Mouse (Mus musculus) embryonic facial prominence, embryonic 12.5 days (tissue): ENCODE data around the gene Gm49361. TPM values are rescaled to one million over a fixed set of nuclear protein-coding genes. Genes with fewer than 3 reads are reported as not detected.

Experiments
- ATAC-seq: fragments of 200-750 bp; cut with Nextera tagmentation; 2 replicates; pipeline ENCODE4 v1.8.0; 2017; ENCODE audit not compliant: insufficient number of reproducible peaks, insufficient read depth, low FRiP score, low TSS enrichment
- H3K27ac ChIP-seq: fragments of 300-500 bp; sonication (generic); 2 replicates; pipeline ENCODE4 v1.5.1; 2016; ENCODE audit warnings: mild to moderate bottlenecking
- H3K27me3 ChIP-seq: fragments of 300-500 bp; sonication (generic); 2 replicates; pipeline ENCODE4 v1.6.1; 2016; ENCODE audit warnings: mild to moderate bottlenecking, moderate library complexity
- H3K36me3 ChIP-seq: fragments of 300-500 bp; sonication (generic); 2 replicates; pipeline ENCODE4 v1.6.1; 2016; ENCODE audit warnings: mild to moderate bottlenecking
- H3K4me1 ChIP-seq: fragments of 300-500 bp; sonication (generic); 2 replicates; pipeline ENCODE4 v1.6.1; 2016
- H3K4me2 ChIP-seq: fragments of 300-500 bp; sonication (generic); replicated peaks from 2 replicates; pipeline ENCODE4 v1.6.1; 2016; ENCODE audit warnings: mild to moderate bottlenecking, moderate library complexity
- H3K4me3 ChIP-seq: fragments of 300-500 bp; sonication (generic); 2 replicates; pipeline ENCODE4 v1.5.1; 2016; ENCODE audit warnings: mild to moderate bottlenecking
- H3K9ac ChIP-seq: fragments of 300-500 bp; sonication (generic); 2 replicates; pipeline ENCODE4 v1.6.1; 2016; ENCODE audit warnings: mild to moderate bottlenecking, moderate library complexity
- H3K9me3 ChIP-seq: fragments of 300-500 bp; sonication (generic); 2 replicates; pipeline ENCODE4 v1.6.1; 2016; ENCODE audit warnings: mild to moderate bottlenecking, moderate library complexity
- WGBS: fragments of 180-500 bp; shearing (Covaris S2); methylation state at CpG from one replicate; pipeline ENCODE4 v1.1.7; 2016; 5-methylcytosine and 5-hydroxymethylcytosine counted together
- polyA plus RNA-seq: library from polyadenylated mRNA; unstranded; fragments of >200 nt; fragmentation: Nextera tagmentation; extraction: Ambion mirVana; gene quantifications from 2 replicates; pipeline ENCODE4 v1.2.1, GENCODE M21; 2016

The Gm49361 gene
- polyA plus RNA-seq, 1 experiment from 2014 or later = not detected

DNA sequence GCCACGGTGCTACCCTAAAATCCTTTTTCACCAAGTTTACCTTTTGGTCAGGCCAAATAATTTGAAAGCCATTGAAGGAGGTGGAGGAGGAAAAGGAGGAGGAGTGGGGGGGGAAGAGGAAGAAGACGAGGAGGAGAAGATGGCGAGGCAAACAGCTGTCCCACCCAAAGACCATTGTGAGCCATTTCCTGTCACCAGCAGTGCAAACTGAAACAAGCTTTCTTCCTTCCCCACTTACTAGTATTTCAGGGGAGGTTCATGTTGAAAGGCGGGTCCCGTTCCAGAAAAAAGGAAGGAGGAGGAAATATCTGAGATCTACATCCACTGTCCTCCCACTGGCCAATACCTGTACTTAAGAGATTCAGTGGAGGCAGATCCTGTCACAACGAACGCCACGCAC is 16.5 kb downstream of the Gm49361 start:
- Histone ChIP-seq H3K9ac (no peak overlapping the region), H3K4me1 (peaks cover 20% of the 10 kb centered on the region), H3K4me3 (no peak overlapping the region), H3K27me3 (no peaks in the 10 kb centered on the region), H3K4me2 (no peak overlapping the region), H3K9me3 (no peaks in the 10 kb centered on the region), H3K27ac (no peak overlapping the region), H3K36me3 (peaks cover 36% of the 10 kb centered on the region)
- WGBS = 80% methylated on average over 8 of the region's 8 CpGs
- ATAC-seq = no peak

DNA sequence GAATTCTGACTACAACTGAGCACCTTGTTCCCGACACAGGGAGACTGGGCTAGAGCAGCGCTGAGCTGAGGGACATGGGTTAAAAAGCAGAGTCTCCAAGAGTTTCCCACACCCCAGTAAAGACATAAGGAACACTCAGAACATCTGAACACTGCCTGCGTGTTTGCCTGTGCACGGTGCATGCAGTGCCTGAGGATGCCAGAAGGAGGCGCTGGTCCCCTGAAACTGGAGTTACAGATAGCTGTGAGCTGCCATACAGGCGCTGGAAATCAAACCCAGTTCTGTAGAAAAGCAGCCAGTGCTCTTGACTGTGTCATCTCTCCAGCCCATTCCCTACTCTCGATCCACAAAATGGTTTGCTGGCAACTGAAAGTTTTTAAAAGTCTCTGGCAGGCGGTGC is 19.7 kb downstream of the Gm49361 start:
- Histone ChIP-seq H3K9me3 (no peaks in the 10 kb centered on the region), H3K4me2 (no peak overlapping the region), H3K36me3 (peaks cover 46% of the 10 kb centered on the region), H3K27me3 (no peaks in the 10 kb centered on the region), H3K9ac (no peak overlapping the region), H3K4me1 (peaks cover 9% of the 10 kb centered on the region), H3K27ac (no peak overlapping the region), H3K4me3 (no peak overlapping the region)
- no peak for ATAC-seq
- 78% methylated on average over 8 of the region's 8 CpGs for WGBS

DNA sequence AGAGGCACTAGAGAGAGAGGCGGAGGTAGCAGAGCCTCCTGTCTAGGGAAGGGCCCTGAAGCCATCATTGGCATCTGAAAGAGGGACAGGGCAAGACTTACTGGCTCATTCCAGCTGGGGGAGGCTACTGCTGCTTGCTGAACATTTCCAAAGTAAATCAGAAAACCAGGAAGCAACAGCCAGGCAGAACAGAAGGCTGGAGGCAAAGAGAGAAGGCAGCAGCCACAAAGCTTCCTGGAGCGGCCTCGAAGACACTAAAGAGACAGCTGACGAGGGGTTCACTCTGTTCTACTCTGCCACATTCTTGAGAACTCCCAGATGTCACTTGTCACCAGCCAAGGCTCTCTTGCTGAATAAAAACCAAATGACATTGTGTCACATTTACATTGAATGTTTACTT is 21.4 kb downstream of the Gm49361 start:
- no peak overlapping the region for H3K9ac ChIP-seq
- H3K4me1 ChIP-seq = no peaks in the 10 kb centered on the region
- no peak overlapping the region for H3K27ac ChIP-seq
- peaks cover 39% of the 10 kb centered on the region for H3K36me3 ChIP-seq
- ATAC-seq = no peak
- no peaks in the 10 kb centered on the region for H3K27me3 ChIP-seq
- no peak overlapping the region for H3K4me3 ChIP-seq
- WGBS = 74% methylated on average over 4 of the region's 4 CpGs
- H3K9me3 ChIP-seq = no peaks in the 10 kb centered on the region
- H3K4me2 ChIP-seq = no peak overlapping the region

DNA sequence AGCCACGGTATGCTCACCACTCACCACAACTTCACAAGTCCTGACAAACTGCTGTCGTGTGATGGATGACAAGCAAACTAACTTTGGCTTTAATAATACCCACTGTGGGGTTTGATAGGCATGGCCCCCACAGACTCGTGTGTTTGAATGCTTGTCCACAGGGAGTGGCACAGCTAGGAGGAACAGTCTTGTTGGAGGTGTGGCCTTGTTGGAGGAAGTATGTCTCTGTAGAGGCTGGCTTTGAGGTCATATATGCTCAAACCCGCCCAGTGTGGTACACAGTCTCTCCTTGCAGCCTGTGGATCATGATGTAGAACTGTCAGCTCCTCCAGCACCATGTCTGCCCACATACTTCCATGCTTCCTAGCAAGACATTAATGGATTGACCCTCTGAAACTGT is 27.7 kb downstream of the Gm49361 start:
- H3K36me3 ChIP-seq = peaks cover 35% of the 10 kb centered on the region
- WGBS = 87% methylated on average over 4 of the region's 4 CpGs
- H3K9ac ChIP-seq = no peak overlapping the region
- H3K27me3 ChIP-seq = no peaks in the 10 kb centered on the region
- no peak overlapping the region for H3K4me3 ChIP-seq
- ATAC-seq = no peak
- no peaks in the 10 kb centered on the region for H3K4me1 ChIP-seq
- H3K27ac ChIP-seq = no peak overlapping the region
- no peaks in the 10 kb centered on the region for H3K9me3 ChIP-seq
- H3K4me2 ChIP-seq = no peak overlapping the region

DNA sequence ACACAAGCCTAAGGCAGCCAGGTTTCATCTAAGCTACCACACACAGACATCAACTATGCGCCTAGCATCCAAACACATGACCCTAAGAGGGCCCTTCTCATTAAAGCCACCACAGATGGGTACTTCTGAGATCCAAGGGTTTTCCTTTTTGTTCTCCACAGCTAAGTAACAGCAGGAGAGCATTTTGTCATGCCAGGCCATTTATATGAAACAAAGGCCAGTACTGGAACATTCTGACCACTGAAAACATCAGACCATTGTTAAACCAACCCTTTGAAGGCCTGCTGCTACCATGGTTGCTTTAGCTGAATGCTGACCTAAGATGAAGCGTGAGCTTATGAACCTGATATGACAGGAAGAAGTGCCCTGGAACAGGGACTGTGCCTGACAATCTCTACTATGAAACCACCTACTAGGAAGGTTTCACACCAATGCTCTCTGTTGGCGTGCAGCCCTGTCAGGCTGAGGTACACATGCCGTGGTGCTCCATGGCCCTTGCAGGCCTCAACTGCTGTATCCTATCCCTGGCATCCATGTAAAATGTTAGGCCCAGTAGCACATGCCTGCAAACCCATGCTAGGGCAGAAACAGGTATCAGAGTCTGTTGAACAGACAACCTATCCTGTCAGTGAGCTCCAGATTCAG is 29.2 kb downstream of the Gm49361 start:
- no peak overlapping the region for H3K9ac ChIP-seq
- H3K27me3 ChIP-seq = no peaks in the 10 kb centered on the region
- ATAC-seq = no peak
- peaks cover 27% of the 10 kb centered on the region for H3K36me3 ChIP-seq
- H3K27ac ChIP-seq = no peak overlapping the region
- H3K4me1 ChIP-seq = no peaks in the 10 kb centered on the region
- H3K4me3 ChIP-seq = no peak overlapping the region
- no peaks in the 10 kb centered on the region for H3K9me3 ChIP-seq
- H3K4me2 ChIP-seq = no peak overlapping the region
- WGBS = 93% methylated on average over 4 of the region's 4 CpGs

DNA sequence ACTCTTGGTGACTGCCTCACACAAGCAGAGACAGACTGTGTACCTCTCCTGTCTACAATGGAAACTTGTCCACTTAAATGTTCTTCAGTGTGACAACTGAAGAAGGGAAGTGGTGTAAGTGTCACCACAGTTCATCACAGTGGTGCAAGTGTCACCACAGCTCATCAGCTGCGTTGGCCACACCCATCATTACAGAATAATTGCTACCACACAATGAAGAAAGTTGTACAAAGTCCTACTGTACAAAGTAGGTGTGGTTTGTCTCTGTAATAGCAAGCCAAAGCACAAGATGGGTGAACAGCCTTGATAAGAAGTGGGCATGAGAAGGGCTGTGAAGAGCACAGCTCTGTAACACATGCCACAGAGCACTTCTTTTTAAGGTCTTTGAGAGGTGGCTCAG is 33.0 kb downstream of the Gm49361 start:
- no peak for ATAC-seq
- no peaks in the 10 kb centered on the region for H3K9me3 ChIP-seq
- no peak overlapping the region for H3K4me2 ChIP-seq
- no peaks in the 10 kb centered on the region for H3K27me3 ChIP-seq
- WGBS = 96% methylated on average over 1 of the region's 1 CpGs
- no peak overlapping the region for H3K27ac ChIP-seq
- no peak overlapping the region for H3K9ac ChIP-seq
- H3K4me3 ChIP-seq = no peak overlapping the region
- H3K36me3 ChIP-seq = peaks cover 20% of the 10 kb centered on the region
- peaks cover under 1% of the 10 kb centered on the region; the same call in 1 of the 2 replicates for H3K4me1 ChIP-seq

DNA sequence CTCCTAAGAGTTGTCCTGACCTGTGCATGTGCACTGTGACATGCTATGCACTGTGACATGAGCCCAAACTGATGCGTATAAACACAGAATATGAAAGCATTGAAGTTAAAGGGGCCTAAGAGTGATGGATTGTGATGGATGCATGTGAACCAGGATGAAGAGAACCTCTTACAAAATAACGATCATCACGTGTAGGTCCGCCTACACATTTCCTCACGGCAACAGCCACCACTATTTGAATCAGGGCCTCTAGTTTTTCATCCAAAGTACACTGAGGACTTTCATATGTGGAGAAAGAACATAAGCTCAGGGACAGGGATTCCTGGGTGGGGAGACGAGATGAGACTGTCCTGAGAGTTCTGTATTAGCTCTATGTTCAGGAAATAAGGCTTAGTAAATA is 34.8 kb downstream of the Gm49361 start:
- ATAC-seq = no peak
- H3K9ac ChIP-seq = no peak overlapping the region
- WGBS = 81% methylated on average over 6 of the region's 6 CpGs
- H3K4me1 ChIP-seq = peaks cover 12% of the 10 kb centered on the region
- H3K36me3 ChIP-seq = peaks cover 10% of the 10 kb centered on the region; the same call in 1 of the 2 replicates
- no peak overlapping the region for H3K4me3 ChIP-seq
- no peaks in the 10 kb centered on the region for H3K9me3 ChIP-seq
- no peak overlapping the region for H3K4me2 ChIP-seq
- no peaks in the 10 kb centered on the region for H3K27me3 ChIP-seq
- H3K27ac ChIP-seq = no peak overlapping the region

DNA sequence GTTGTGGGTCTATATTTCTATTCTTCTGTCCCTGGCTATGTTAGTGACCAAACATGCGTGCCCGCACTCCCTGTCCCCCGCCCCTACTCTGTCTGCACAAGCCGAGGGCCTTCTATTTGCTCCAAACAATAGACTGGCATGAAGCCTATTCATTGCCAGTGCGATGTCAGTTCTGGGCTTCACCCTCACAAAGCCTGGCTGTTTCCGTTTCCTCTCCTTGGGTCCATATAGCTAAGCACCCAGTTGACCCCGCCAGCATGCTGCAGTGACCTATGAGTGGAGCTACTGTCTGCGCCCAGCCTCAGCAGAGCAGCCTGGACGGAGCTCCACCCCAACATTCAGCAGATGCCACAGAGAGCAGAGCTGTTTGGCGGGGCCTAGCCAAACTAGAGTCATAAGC is 36.7 kb downstream of the Gm49361 start:
- H3K4me3 ChIP-seq = no peak overlapping the region
- no peak for ATAC-seq
- H3K27ac ChIP-seq = no peak overlapping the region
- WGBS = 66% methylated on average over 10 of the region's 10 CpGs
- H3K27me3 ChIP-seq = no peaks in the 10 kb centered on the region
- peaks cover 12% of the 10 kb centered on the region for H3K4me1 ChIP-seq
- peaks cover 20% of the 10 kb centered on the region for H3K36me3 ChIP-seq
- H3K9me3 ChIP-seq = no peaks in the 10 kb centered on the region
- H3K4me2 ChIP-seq = no peak overlapping the region
- no peak overlapping the region for H3K9ac ChIP-seq

DNA sequence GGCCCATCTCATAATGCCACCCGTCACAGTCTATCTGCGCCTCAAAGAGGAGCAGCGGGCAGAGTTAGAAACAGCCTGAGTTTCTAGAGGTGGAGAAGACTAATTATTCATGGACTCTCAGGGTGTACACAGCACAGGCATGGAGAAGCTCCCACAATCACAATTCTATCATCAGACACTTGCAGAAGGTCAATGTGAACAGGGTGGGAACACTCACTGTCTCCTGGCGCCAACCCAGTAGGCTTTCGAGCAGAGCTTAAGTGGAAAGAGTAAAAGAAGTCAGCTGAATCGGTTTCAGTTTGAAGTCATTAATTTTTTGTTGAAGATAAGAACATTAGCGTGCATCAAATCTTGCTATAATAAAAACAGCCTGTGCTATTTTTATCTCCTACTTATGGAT is 37.3 kb downstream of the Gm49361 start:
- H3K36me3 ChIP-seq = peaks cover 21% of the 10 kb centered on the region
- no peak overlapping the region for H3K9ac ChIP-seq
- ATAC-seq = no peak
- H3K9me3 ChIP-seq = no peaks in the 10 kb centered on the region
- H3K27me3 ChIP-seq = no peaks in the 10 kb centered on the region
- no peak overlapping the region for H3K4me3 ChIP-seq
- no peak overlapping the region for H3K27ac ChIP-seq
- WGBS = 87% methylated on average over 7 of the region's 7 CpGs
- H3K4me1 ChIP-seq = peaks cover 12% of the 10 kb centered on the region
- no peak overlapping the region for H3K4me2 ChIP-seq

DNA sequence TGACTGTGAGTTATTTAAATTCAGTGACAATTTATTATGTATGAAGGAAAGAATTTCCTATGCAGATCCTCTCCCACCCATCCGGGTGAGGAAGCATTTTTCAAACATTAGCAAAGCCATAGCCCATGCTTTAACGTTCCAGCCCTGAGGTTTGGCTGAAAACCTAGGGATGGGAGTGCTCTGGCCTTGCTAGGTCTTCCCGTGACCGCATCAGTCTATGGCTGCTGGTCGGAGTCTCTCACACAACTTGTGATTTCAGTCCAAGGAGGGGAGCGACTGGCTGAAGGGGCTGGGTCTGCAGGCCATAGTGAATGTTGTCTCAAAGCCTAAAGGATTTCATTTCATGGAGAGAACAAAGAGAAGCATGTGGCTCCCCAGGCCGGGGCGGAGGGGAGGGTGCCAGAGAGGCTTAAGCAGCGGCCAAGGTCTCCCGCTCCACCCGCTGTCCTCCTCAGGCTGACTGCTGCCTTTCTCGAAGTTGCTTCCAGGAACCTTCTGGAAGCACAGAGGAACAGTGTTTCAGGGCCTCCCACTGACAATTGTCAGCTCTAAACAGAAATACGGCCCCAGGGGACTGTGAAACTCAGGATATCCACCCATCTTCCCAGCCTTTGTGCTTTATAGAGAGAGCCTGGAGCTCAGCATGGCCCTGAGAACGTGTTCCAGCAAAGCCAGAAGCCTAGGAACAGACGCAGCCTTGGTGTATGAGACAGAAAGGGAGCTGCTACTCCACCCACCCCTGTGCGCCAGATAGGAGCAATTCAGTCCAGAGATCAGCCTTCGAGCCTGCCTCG is 38.6 kb downstream of the Gm49361 start:
- H3K4me2 ChIP-seq = no peak overlapping the region
- peaks cover 25% of the 10 kb centered on the region for H3K36me3 ChIP-seq
- H3K27ac ChIP-seq = peak overlapping the region; percentile 60
- WGBS = 50% methylated on average over 18 of the region's 18 CpGs
- H3K9ac ChIP-seq = no peak overlapping the region; the same call in 1 of the 2 replicates
- no peaks in the 10 kb centered on the region for H3K9me3 ChIP-seq
- no peak for ATAC-seq
- no peaks in the 10 kb centered on the region for H3K27me3 ChIP-seq
- H3K4me1 ChIP-seq = peaks cover 12% of the 10 kb centered on the region
- no peak overlapping the region for H3K4me3 ChIP-seq

DNA sequence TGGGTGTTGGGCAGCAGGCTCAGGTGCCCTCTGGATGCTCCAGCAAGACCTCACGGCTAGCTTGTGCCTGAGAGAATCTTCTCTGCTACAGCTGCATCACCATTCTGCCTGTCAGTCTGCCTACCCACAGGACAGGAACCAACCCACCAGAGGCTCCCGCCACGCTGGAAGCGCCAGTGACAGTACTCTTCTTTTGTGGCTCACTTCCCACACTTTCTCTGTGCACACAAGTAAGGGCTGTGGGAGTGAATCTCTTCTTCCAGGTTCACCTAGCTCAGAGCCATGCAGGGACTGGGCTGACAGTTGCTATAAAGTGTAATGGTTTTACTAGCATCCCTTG is 39.2 kb downstream of the Gm49361 start:
- H3K9ac ChIP-seq = no peak overlapping the region
- no peaks in the 10 kb centered on the region for H3K9me3 ChIP-seq
- no peak overlapping the region for H3K27ac ChIP-seq
- peaks cover 16% of the 10 kb centered on the region for H3K4me1 ChIP-seq
- no peak for ATAC-seq
- H3K36me3 ChIP-seq = peaks cover 25% of the 10 kb centered on the region
- no peaks in the 10 kb centered on the region for H3K27me3 ChIP-seq
- 80% methylated on average over 4 of the region's 4 CpGs for WGBS
- no peak overlapping the region for H3K4me3 ChIP-seq
- no peak overlapping the region for H3K4me2 ChIP-seq

DNA sequence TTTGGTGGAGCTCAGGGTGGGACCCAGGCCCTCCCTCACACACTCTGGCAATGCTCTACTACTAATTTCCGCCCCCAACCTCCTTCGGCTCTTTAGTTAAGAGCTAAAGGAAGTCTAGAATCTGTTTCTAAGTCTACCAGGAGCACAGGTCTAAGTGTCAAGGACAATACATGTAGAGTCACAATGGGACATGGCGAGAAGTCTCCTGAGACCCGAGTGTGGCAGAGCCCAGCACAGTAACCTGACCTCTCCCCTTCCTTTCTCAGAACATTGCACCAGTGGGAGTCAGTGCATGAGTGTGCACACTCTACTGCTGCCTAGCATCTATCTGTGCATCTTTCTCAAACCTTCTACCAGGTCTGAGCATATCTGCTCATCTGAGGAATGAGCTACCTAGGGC is 40.1 kb downstream of the Gm49361 start:
- no peak overlapping the region for H3K4me2 ChIP-seq
- no peak for ATAC-seq
- H3K9ac ChIP-seq = no peak overlapping the region
- peaks cover 16% of the 10 kb centered on the region for H3K4me1 ChIP-seq
- H3K36me3 ChIP-seq = peaks cover 25% of the 10 kb centered on the region
- H3K4me3 ChIP-seq = no peak overlapping the region
- no peaks in the 10 kb centered on the region for H3K27me3 ChIP-seq
- WGBS = 87% methylated on average over 4 of the region's 4 CpGs
- no peaks in the 10 kb centered on the region for H3K9me3 ChIP-seq
- no peak overlapping the region for H3K27ac ChIP-seq
